10 mouse cellular contexts compared by ENCODE assay signal in genomic region chr4:32389107-32389800, GRCm38 (mm10).
A peak's percentile ranks its signal among the peaks of the same experiment; 100 is the strongest.
DNase-seq lines count a peak whose midpoint lies in the region; ATAC-seq and TF ChIP-seq lines count a peak whose summit lies in the region.
"Had no signal": no experiment of that assay in that cellular context is flagged by ENCODE, and none has a peak within 500 bp of the region (broad histone marks: within the 10 kb centered on the region; RNA-seq: fewer than 3 reads in every experiment).

No protein-coding gene starts in this region.

- WGBS in heart, embryonic 10.5 days, result 67% methylated on average over 14 of the region's 14 CpGs
- 43% methylated on average over 14 of the region's 14 CpGs for WGBS in lung, embryonic 16.5 days
- 26% methylated on average over 14 of the region's 14 CpGs for WGBS in forebrain, postnatal 0 days
- 58% methylated on average over 14 of the region's 14 CpGs for WGBS in neural tube, embryonic 14.5 days

- peak overlapping the region; percentile 79 for H3K27ac ChIP-seq in heart, embryonic 10.5 days
- H3K27ac ChIP-seq in lung, embryonic 16.5 days (ENCODE audit: low read length), result peak overlapping the region; percentile 87
- H3K27ac ChIP-seq in forebrain, postnatal 0 days (ENCODE audit: low read depth, low read length), result no peak overlapping the region
- 0 out of 2 replicates have a peak overlapping the region, but pooled peaks have one; percentile 0 for H3K27ac ChIP-seq in neural tube, embryonic 14.5 days (ENCODE audit: low read depth, low read length)

- TF ChIP-seq CTCF in forebrain, postnatal 0 days (IDR thresholded peaks at IDR 0.05; ENCODE audit: low read depth), result no peak

- DNase-seq in heart, embryonic 10.5 days (ENCODE audit: low spot score), result peak; percentile 10
- no peak for DNase-seq in heart, postnatal 10 days
- DNase-seq in lung, postnatal 25 days (ENCODE audit: low spot score), result no peak
- no peak for DNase-seq in forebrain, postnatal 0 days
- no peak for DNase-seq in thymus, postnatal 14 days
- DNase-seq in urinary bladder, adult 18-20 months (ENCODE audit: low spot score in 2 of 2), result no peak
- DNase-seq: layer of hippocampus, postnatal 36 days; lung, postnatal 14 days had no signal

- H3K9me3 ChIP-seq in heart, embryonic 10.5 days, result no peaks in the 10 kb centered on the region
- no peaks in the 10 kb centered on the region for H3K9me3 ChIP-seq in lung, embryonic 16.5 days (ENCODE audit: control insufficient read depth, low read length)
- no peaks in the 10 kb centered on the region for H3K9me3 ChIP-seq in forebrain, postnatal 0 days (ENCODE audit: low read length)
- no peaks in the 10 kb centered on the region for H3K9me3 ChIP-seq in neural tube, embryonic 14.5 days (ENCODE audit: control insufficient read depth, low read length)

- no peaks in the 10 kb centered on the region for H3K36me3 ChIP-seq in heart, embryonic 10.5 days
- H3K36me3 ChIP-seq in lung, embryonic 16.5 days (ENCODE audit: control insufficient read depth, insufficient read depth, low read length), result no peaks in the 10 kb centered on the region
- H3K36me3 ChIP-seq in forebrain, postnatal 0 days (ENCODE audit: insufficient read depth), result no peaks in the 10 kb centered on the region
- no peaks in the 10 kb centered on the region for H3K36me3 ChIP-seq in neural tube, embryonic 14.5 days (ENCODE audit: control insufficient read depth, insufficient read depth, low read length)

- peaks cover 47% of the 10 kb centered on the region for H3K4me1 ChIP-seq in heart, embryonic 10.5 days
- peaks cover 39% of the 10 kb centered on the region for H3K4me1 ChIP-seq in lung, embryonic 16.5 days (replicated peaks; ENCODE audit: control insufficient read depth, insufficient read depth, low read length)
- peaks cover 24% of the 10 kb centered on the region for H3K4me1 ChIP-seq in forebrain, postnatal 0 days (ENCODE audit: insufficient read depth)
- H3K4me1 ChIP-seq in neural tube, embryonic 14.5 days (ENCODE audit: control insufficient read depth, insufficient read depth, low read length), result peaks cover 18% of the 10 kb centered on the region

- H3K9ac ChIP-seq in lung, embryonic 16.5 days (ENCODE audit: low read length), result peak overlapping the region; percentile 40
- H3K9ac ChIP-seq in forebrain, postnatal 0 days, result no peak overlapping the region
- no peak overlapping the region for H3K9ac ChIP-seq in neural tube, embryonic 14.5 days (replicated peaks; ENCODE audit: low read depth, low read length)

- no peak overlapping the region for H3K4me3 ChIP-seq in heart, embryonic 10.5 days
- H3K4me3 ChIP-seq in lung, embryonic 16.5 days (ENCODE audit: low read length), result no peak overlapping the region
- no peak overlapping the region for H3K4me3 ChIP-seq in forebrain, postnatal 0 days (ENCODE audit: low read depth, low read length)
- no peak overlapping the region for H3K4me3 ChIP-seq in neural tube, embryonic 14.5 days (ENCODE audit: low read depth, low read length)

- peak; percentile 14; the same call in 1 of the 2 replicates for ATAC-seq in lung, embryonic 16.5 days (ENCODE audit: low read depth)
- ATAC-seq in forebrain, postnatal 0 days, result 0 out of 2 replicates have a peak, but pooled peaks have one; percentile 19
- ATAC-seq in neural tube, embryonic 14.5 days (ENCODE audit: low read depth), result peak; percentile 42; the same call in 1 of the 2 replicates

- no peaks in the 10 kb centered on the region for H3K27me3 ChIP-seq in heart, embryonic 10.5 days (ENCODE audit: insufficient read depth, poor library complexity, severe bottlenecking)
- H3K27me3 ChIP-seq in lung, embryonic 16.5 days (ENCODE audit: control insufficient read depth, insufficient read depth, low read depth, low read length), result no peaks in the 10 kb centered on the region
- H3K27me3 ChIP-seq in forebrain, postnatal 0 days (ENCODE audit: insufficient read depth, low read length), result no peaks in the 10 kb centered on the region
- H3K27me3 ChIP-seq in neural tube, embryonic 14.5 days (ENCODE audit: control insufficient read depth, insufficient read depth, low read length), result no peaks in the 10 kb centered on the region

- intact Hi-C loops in heart, postnatal 10 days (cut with DNase I), result loop anchor here (5.0 kb wide), 1 partner anchor 52 kb away; no protein-coding TSS in a partner anchor

- no peak overlapping the region for H3K4me2 ChIP-seq in lung, embryonic 16.5 days (ENCODE audit: low read depth, low read length)
- no peak overlapping the region for H3K4me2 ChIP-seq in forebrain, postnatal 0 days (ENCODE audit: low read depth)
- no peak overlapping the region for H3K4me2 ChIP-seq in neural tube, embryonic 14.5 days (ENCODE audit: low read depth, low read length)
